Mouse (Mus musculus) stomach, embryonic 14.5 days (tissue): Measurements from ENCODE around the gene Ints14. TPM values are rescaled to one million over a fixed set of nuclear protein-coding genes. Genes with fewer than 3 reads are reported as not detected.
"Not testable (repeated sequence)": the region's sequence is repeated elsewhere in the genome, so short reads cannot be mapped to it uniquely, and the experiment has no call there.

Experiments
- ATAC-seq: fragments of 200-750 bp; cut with Nextera tagmentation; 2 replicates; pipeline ENCODE4 v1.8.0; 2017; ENCODE audit warnings: low read depth, moderate TSS enrichment; ENCODE audit not compliant: insufficient number of reproducible peaks, insufficient read depth, low FRiP score
- H3K27ac ChIP-seq: fragments of 300-500 bp; sonication (generic); 2 replicates; pipeline ENCODE4 v1.5.1; 2014; ENCODE audit warnings: mild to moderate bottlenecking, low read length, moderate library complexity, mixed read lengths
- H3K27me3 ChIP-seq: fragments of 300-500 bp; sonication (generic); 2 replicates; pipeline ENCODE4 v1.6.1; 2014; ENCODE audit warnings: low read length, control low read depth, mixed read lengths; ENCODE audit not compliant: control insufficient read depth, insufficient read depth
- H3K36me3 ChIP-seq: fragments of 300-500 bp; sonication (generic); 2 replicates; pipeline ENCODE4 v1.6.1; 2014; ENCODE audit warnings: mild to moderate bottlenecking, control low read depth, low read length, moderate library complexity, mixed read lengths; ENCODE audit not compliant: control insufficient read depth, insufficient read depth
- H3K4me1 ChIP-seq: fragments of 300-500 bp; sonication (generic); 2 replicates; pipeline ENCODE4 v1.6.1; 2014; ENCODE audit warnings: low read length, control low read depth, mixed read lengths; ENCODE audit not compliant: control insufficient read depth, insufficient read depth
- H3K4me2 ChIP-seq: fragments of 300-500 bp; sonication (generic); replicated peaks from 2 replicates; pipeline ENCODE4 v1.6.1; 2014; ENCODE audit warnings: low read depth, low read length, control low read depth
- H3K4me3 ChIP-seq: fragments of 300-500 bp; sonication (generic); 2 replicates; pipeline ENCODE4 v1.5.1; 2014; ENCODE audit warnings: low read depth, low read length, control low read depth
- H3K9ac ChIP-seq: fragments of 300-500 bp; sonication (generic); replicated peaks from 2 replicates; pipeline ENCODE4 v1.6.1; 2014; ENCODE audit warnings: low read depth, mild to moderate bottlenecking, control low read depth, low read length, moderate library complexity, mixed read lengths
- H3K9me3 ChIP-seq: fragments of 300-500 bp; sonication (generic); 2 replicates; pipeline ENCODE4 v1.6.1; 2016; ENCODE audit warnings: low read depth, low read length, control low read depth; ENCODE audit not compliant: control insufficient read depth
- WGBS: fragments of 180-500 bp; shearing (Covaris S2); extraction: QIAGEN DNeasy Blood & Tissue Kit; methylation state at CpG from one replicate; pipeline ENCODE4 v1.1.7; 2014; 5-methylcytosine and 5-hydroxymethylcytosine counted together
- microRNA-seq: library from miRNA; unstranded; fragments of <30 nt; microRNA quantifications from one replicate; pipeline ENCODE4, GENCODE M21; 2016
- polyA plus RNA-seq: library from polyadenylated mRNA; unstranded; fragments of >200 nt; fragmentation: Nextera tagmentation; extraction: Ambion mirVana; gene quantifications from 2 replicates; pipeline ENCODE4 v1.2.1, GENCODE M21; 2014

Ints14 gene
- polyA plus RNA-seq, 1 experiment from 2014 or later: 53.2 TPM

DNA sequence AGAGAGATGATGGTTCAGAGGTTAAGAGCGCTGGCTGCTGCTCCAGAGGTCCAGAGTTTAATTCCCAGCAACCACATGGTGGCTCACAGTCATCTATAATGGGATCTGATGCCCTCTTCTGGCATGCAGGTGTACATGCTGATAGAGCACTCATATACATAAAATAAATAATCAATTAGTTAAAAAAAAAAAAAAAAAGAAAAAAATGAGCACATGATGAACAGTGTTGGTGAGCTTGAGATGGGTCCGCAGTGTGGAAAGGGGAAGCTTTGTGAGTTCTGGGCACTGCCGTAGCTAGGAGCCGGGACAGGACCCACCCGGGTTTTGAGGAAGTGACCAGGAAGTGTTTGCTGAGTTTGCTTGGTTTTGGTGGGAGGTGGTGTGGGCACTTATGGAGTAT lies 70.7 kb downstream of the Ints14 start:
- H3K4me2 ChIP-seq, H3K27me3 ChIP-seq, ATAC-seq, H3K9me3 ChIP-seq, H3K27ac ChIP-seq, H3K4me3 ChIP-seq, H3K4me1 ChIP-seq, H3K9ac ChIP-seq, H3K36me3 ChIP-seq: not testable (repeated sequence)
- 65% methylated on average over 5 of the region's 5 CpGs for WGBS

DNA sequence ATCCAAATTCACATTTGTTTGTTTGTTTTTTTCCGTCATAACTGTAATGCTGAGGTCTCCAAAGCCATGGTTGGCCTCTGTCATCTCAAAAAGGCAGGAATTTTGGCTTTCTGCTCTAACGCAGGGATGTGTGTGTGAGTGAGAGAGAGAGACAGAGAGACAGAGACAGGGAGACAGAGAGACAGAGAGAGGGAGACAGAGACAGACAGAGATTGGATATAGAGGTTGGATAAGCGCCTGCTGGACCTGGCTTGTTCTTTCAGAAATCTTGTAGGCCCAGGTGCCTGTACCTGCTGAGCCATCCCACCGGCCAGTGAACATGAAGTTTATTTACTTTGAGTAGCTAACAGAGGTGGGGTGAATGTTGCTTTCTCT lies 71.2 kb downstream of the Ints14 start:
- Histone ChIP-seq H3K27me3 (no peaks in the 10 kb centered on the region), H3K27ac (no peak overlapping the region), H3K4me1 (peaks cover 7% of the 10 kb centered on the region), H3K4me2 (peak overlapping the region; percentile 19; the same call in 1 of the 2 replicates), H3K9me3 (no peaks in the 10 kb centered on the region), H3K9ac (0 out of 2 replicates have a peak overlapping the region, but pooled peaks have one; percentile 96), H3K4me3 (peak overlapping the region; percentile 97), H3K36me3 (peaks cover under 1% of the 10 kb centered on the region)
- 36% methylated on average over 4 of the region's 4 CpGs for WGBS
- no peak for ATAC-seq

DNA sequence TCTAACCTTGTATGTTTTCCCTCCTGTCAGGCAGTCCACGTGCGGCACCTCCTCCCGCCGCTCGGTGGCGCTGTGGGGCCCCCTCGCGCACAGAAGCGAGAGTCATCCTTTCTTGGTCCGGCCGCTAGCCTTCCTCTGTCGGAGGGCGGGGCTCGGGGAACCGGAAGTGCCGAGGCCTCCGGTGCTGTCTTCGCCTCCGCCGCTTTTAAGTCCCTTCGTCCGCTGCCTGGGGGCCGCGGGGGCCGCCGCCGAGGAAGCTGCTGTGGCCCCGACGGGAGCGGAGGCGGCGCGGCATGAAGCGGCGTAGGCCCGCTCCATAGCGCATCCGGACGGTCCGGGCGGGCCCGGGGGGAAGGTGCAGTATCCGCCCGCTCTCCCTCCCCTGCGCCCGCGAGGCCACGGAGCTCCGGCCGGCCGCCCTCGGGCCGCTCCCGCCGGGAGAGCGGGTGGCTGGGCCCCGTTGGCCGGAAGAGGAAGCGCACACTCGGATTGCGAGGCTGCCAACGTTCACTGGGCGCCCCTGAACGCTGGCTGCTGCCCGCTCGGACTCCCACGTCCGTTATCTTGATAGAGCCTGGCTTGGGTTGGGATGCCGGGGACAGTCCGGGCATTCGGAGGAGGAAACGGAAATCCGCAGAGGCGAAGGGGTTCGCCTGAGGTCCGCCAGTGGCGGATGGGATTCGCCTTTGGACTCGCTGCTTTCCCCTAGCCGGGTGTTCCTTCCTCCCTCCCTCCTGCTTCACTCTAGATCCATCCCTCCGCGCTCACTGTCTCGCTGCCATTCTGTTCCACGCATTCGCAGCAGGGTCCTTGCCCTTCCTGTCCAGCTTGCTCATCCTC lies 71.8 kb downstream of the Ints14 start, which contains the start of gene Dpp8:
Gene Dpp8, plus strand, starts transcription at position 146 of the 840 bp plus-strand sequence.
- Histone ChIP-seq H3K27ac (peak within 1 kb of the TSS; percentile 91), H3K27me3 (no peaks in the 10 kb centered on the region), H3K36me3 (peaks cover 5% of the 10 kb centered on the region), H3K4me3 (peak within 1 kb of the TSS; percentile 97), H3K9ac (peak within 1 kb of the TSS; percentile 96), H3K4me1 (peaks cover 7% of the 10 kb centered on the region), H3K4me2 (peak within 1 kb of the TSS; percentile 73), H3K9me3 (no peaks in the 10 kb centered on the region)
- WGBS: under 1% methylated on average over 78 of the region's 85 CpGs
- ATAC-seq: peak; percentile 91

DNA sequence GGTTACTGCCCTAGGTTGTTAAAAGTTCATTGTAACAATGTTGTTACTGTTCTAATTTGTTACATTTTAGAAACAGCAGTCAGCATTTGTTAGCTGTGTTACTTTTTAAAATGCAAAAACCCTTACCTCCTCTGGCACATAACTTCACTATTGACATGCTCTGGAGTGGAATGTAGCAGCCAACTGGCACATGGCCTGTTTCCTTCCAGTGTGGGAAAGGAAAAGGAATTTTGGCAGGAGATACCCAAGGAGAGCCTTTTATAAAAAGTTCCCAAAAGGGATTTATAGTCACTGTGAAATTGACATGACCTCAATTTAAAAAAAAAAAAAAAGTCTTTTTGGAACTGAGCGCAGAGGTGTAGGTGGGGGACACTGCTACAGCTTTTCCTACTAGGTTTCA lies 75.8 kb downstream of the Ints14 start:
- H3K27me3 ChIP-seq: no peaks in the 10 kb centered on the region
- H3K4me3 ChIP-seq: no peak overlapping the region
- no peak overlapping the region for H3K27ac ChIP-seq
- peaks cover 39% of the 10 kb centered on the region for H3K36me3 ChIP-seq
- no peak overlapping the region for H3K9ac ChIP-seq
- WGBS: 97% methylated on average over 1 of the region's 1 CpGs
- H3K9me3 ChIP-seq: no peaks in the 10 kb centered on the region
- no peak overlapping the region for H3K4me2 ChIP-seq
- ATAC-seq: no peak
- H3K4me1 ChIP-seq: peaks cover 7% of the 10 kb centered on the region

Small RNAs within 50 kb of the gene (microRNA-seq; reads per million reads assigned to microRNA genes)
- gene Gm25640: not detected

Other genes with a start within 250 kb of the Ints14 start
- 414 and 420 TPM in 2 replicates for gene Rab11a, start 223.1 kb upstream of the Ints14 start, polyA plus RNA-seq
- gene Dennd4a, start 149.6 kb upstream of the Ints14 start, polyA plus RNA-seq: 10.4 and 11.8 TPM in 2 replicates
- not detected in 2 replicates for gene Slc24a1, start 9.3 kb upstream of the Ints14 start, polyA plus RNA-seq
- 83.8 and 84.6 TPM in 2 replicates for gene Hacd3, start 60.8 kb downstream of the Ints14 start, polyA plus RNA-seq
- 29.8 and 33.1 TPM in 2 replicates for gene Dpp8, start 71.5 kb downstream of the Ints14 start, polyA plus RNA-seq
- 42.4 and 43.3 TPM in 2 replicates for gene Igdcc4, start 140.6 kb downstream of the Ints14 start, polyA plus RNA-seq
- gene Igdcc3, start 180.3 kb downstream of the Ints14 start, polyA plus RNA-seq: 2.0 and 2.7 TPM in 2 replicates
- 6.0 and 6.4 TPM in 2 replicates for gene Parp16, start 234.4 kb downstream of the Ints14 start, polyA plus RNA-seq